Mouse (Mus musculus) right cerebral cortex, postnatal 14 days (tissue): ENCODE measurements around the gene Fam53b.

ENCODE experiments used
- DNase-seq: peaks from one replicate; pipeline ENCODE4 v3.0.0; 2022

Fam53b gene

GRCm38 (mm10) chr7:132764896-132765491 is 48.7 kb downstream of the Fam53b start:
- DNase-seq, result no peak

- no peak for DNase-seq
Measured at GRCm38 (mm10) chr7:132764314-132764713, 49.4 kb downstream of the Fam53b start.

- no peak for DNase-seq
Measured at GRCm38 (mm10) chr7:132763911-132764310, 49.8 kb downstream of the Fam53b start.

- DNase-seq, result no peak
Measured at GRCm38 (mm10) chr7:132763351-132763750, 50.3 kb downstream of the Fam53b start.

GRCm38 (mm10) chr7:132761409-132761808 is 52.3 kb downstream of the Fam53b start:
- no peak for DNase-seq

- DNase-seq, result no peak
Measured at GRCm38 (mm10) chr7:132760589-132761180, 53.0 kb downstream of the Fam53b start.

- DNase-seq, result no peak
Measured at GRCm38 (mm10) chr7:132759926-132760325, 53.8 kb downstream of the Fam53b start.

GRCm38 (mm10) chr7:132759405-132759891 is 54.2 kb downstream of the Fam53b start:
- DNase-seq, result no peak

GRCm38 (mm10) chr7:132758875-132759274 is 54.8 kb downstream of the Fam53b start:
- no peak for DNase-seq

- DNase-seq, result no peak
Measured at GRCm38 (mm10) chr7:132756325-132756724, 57.4 kb downstream of the Fam53b start.

GRCm38 (mm10) chr7:132754389-132754750 is 59.3 kb downstream of the Fam53b start:
- DNase-seq, result no peak

GRCm38 (mm10) chr7:132753518-132754388 is 59.9 kb downstream of the Fam53b start:
- DNase-seq, result no peak

GRCm38 (mm10) chr7:132751716-132752115 is 62.0 kb downstream of the Fam53b start:
- no peak for DNase-seq

GRCm38 (mm10) chr7:132749504-132749903 is 64.2 kb downstream of the Fam53b start:
- DNase-seq, result no peak

- no peak for DNase-seq
Measured at GRCm38 (mm10) chr7:132748076-132748769, 65.5 kb downstream of the Fam53b start.

- no peak for DNase-seq
Measured at GRCm38 (mm10) chr7:132747096-132747495, 66.6 kb downstream of the Fam53b start.

- DNase-seq, result no peak
Measured at GRCm38 (mm10) chr7:132742912-132743311, 70.8 kb downstream of the Fam53b start.

- DNase-seq, result no peak
Measured at GRCm38 (mm10) chr7:132739829-132740228, 73.9 kb downstream of the Fam53b start.

GRCm38 (mm10) chr7:132738844-132739243 is 74.8 kb downstream of the Fam53b start:
- no peak for DNase-seq

GRCm38 (mm10) chr7:132736099-132736862 is 77.4 kb downstream of the Fam53b start:
- peak; percentile 66 for DNase-seq

- peak; percentile 38 for DNase-seq
Measured at GRCm38 (mm10) chr7:132735145-132735544, 78.5 kb downstream of the Fam53b start.

- DNase-seq, result no peak
Measured at GRCm38 (mm10) chr7:132734222-132734621, 79.5 kb downstream of the Fam53b start.
